ENCODE assay signal across 11 mouse cellular contexts in the genomic region with DNA sequence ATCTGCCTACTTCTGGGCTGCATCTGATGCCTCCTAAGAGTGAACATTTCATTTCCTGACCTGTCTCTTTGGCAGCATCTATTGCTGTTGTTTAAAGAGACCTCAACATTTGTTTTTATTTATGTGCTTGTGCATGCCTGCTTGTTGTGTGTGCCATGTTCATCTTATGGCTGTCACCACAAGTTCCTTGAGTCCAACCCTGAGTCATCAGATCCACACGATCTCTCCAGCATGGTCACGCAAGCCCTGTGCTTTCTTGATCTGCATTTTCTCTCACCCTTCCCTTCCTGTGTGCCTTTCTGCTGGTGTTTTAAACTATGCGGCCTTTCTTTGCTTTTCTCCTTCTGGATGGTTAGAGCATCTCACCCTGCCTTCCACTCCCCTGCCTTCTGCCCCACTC.
"Had no signal": no experiment of that assay in that cellular context is flagged by ENCODE, and none has a peak within 500 bp of the region (broad histone marks: within the 10 kb centered on the region; RNA-seq: fewer than 3 reads in every experiment).

No protein-coding gene starts in this region.

- H3K9me3 ChIP-seq: limb, embryonic 10.5 days; lung, embryonic 15.5 days; midbrain, embryonic 13.5 days; neural tube, embryonic 15.5 days had no signal

- DNase-seq: kidney, postnatal 10 days; lung, postnatal 14 days; right cerebral cortex, adult 18-20 months; thymus, adult 18-20 months; thymus, postnatal 36 days had no signal

- H3K36me3 ChIP-seq: limb, embryonic 10.5 days; lung, embryonic 15.5 days; midbrain, embryonic 13.5 days; neural tube, embryonic 15.5 days had no signal

- H3K4me3 ChIP-seq: limb, embryonic 10.5 days; lung, embryonic 15.5 days; midbrain, embryonic 13.5 days; neural tube, embryonic 15.5 days had no signal

- H3K9ac ChIP-seq: lung, embryonic 15.5 days; midbrain, embryonic 13.5 days; neural tube, embryonic 15.5 days had no signal

- H3K27ac ChIP-seq: limb, embryonic 10.5 days; lung, embryonic 15.5 days; macrophage; midbrain, embryonic 13.5 days; neural tube, embryonic 15.5 days had no signal

- H3K27me3 ChIP-seq: lung, embryonic 15.5 days; midbrain, embryonic 13.5 days; neural tube, embryonic 15.5 days had no signal

- ATAC-seq: intestine, postnatal 0 days; midbrain, embryonic 13.5 days had no signal

- H3K4me2 ChIP-seq: midbrain, embryonic 13.5 days; neural tube, embryonic 15.5 days had no signal
